Mouse (Mus musculus): ENCODE data around the gene Gm10663. TPM values are rescaled to one million over a fixed set of nuclear protein-coding genes. Genes with fewer than 3 reads are reported as not detected.

Gm10663 gene
- polyA plus RNA-seq, 1 experiment from 2014 or later, result not detected

GRCm38 (mm10) chr8:65064071-65064470 lies 10.8 kb upstream of the Gm10663 start:
- no peak for ATAC-seq (ENCODE audit: insufficient number of reproducible peaks, insufficient read depth, low FRiP score, low read depth)
- H3K9me3 ChIP-seq (ENCODE audit: control insufficient read depth, low read length), result no peaks in the 10 kb centered on the region
- 51% methylated on average over 2 of the region's 2 CpGs for WGBS

GRCm38 (mm10) chr8:65065622-65066021 lies 9.2 kb upstream of the Gm10663 start:
- Histone ChIP-seq H3K4me1 (ENCODE audit: control insufficient read depth in 2 of 2, insufficient read depth in 2 of 2, low read length in 2 of 2) (no peaks in the 10 kb centered on the region), H3K9ac (ENCODE audit: low read length) (no peak overlapping the region), H3K4me2 (ENCODE audit: low read length) (no peak overlapping the region), H3K27ac (replicated peaks in 1 of 2; ENCODE audit: control insufficient read depth in 1 of 2, insufficient read depth in 1 of 2, low read depth in 2 of 2, low read length in 2 of 2) (no peak overlapping the region), H3K4me3 (ENCODE audit: control insufficient read depth in 1 of 2, insufficient read depth in 1 of 2, low read depth in 1 of 2, low read length in 2 of 2) (no peak overlapping the region), H3K9me3 (ENCODE audit: control insufficient read depth, low read length) (no peaks in the 10 kb centered on the region), H3K27me3 (ENCODE audit: control insufficient read depth, insufficient read depth, low read length) (no peaks in the 10 kb centered on the region), H3K36me3 (ENCODE audit: control insufficient read depth, insufficient read depth, low read length) (no peaks in the 10 kb centered on the region)
- ATAC-seq (ENCODE audit: insufficient number of reproducible peaks, insufficient read depth, low FRiP score, low read depth), result no peak
- 100% methylated on average over 3 of the region's 3 CpGs for WGBS

More at GRCm38 (mm10) chr8:65064071-65064470, 10.8 kb upstream of the Gm10663 start:
- no peak overlapping the region for H3K27ac ChIP-seq (replicated peaks in 1 of 2; ENCODE audit: control insufficient read depth in 1 of 2, insufficient read depth in 1 of 2, low read depth in 2 of 2, low read length in 2 of 2)
- H3K4me3 ChIP-seq (ENCODE audit: control insufficient read depth in 1 of 2, insufficient read depth in 1 of 2, low read depth in 1 of 2, low read length in 2 of 2), result no peak overlapping the region
- no peak overlapping the region for H3K9ac ChIP-seq (ENCODE audit: low read length)
- no peak overlapping the region for H3K4me2 ChIP-seq (ENCODE audit: low read length)
- no peaks in the 10 kb centered on the region for H3K27me3 ChIP-seq (ENCODE audit: control insufficient read depth, insufficient read depth, low read length)
- H3K36me3 ChIP-seq (ENCODE audit: control insufficient read depth, insufficient read depth, low read length), result no peaks in the 10 kb centered on the region
- no peaks in the 10 kb centered on the region for H3K4me1 ChIP-seq (ENCODE audit: control insufficient read depth in 2 of 2, insufficient read depth in 2 of 2, low read length in 2 of 2)

- ATAC-seq (ENCODE audit: insufficient number of reproducible peaks, insufficient read depth, low FRiP score, low read depth), result no peak
- H3K36me3 ChIP-seq (ENCODE audit: control insufficient read depth, insufficient read depth, low read length), result no peaks in the 10 kb centered on the region
- WGBS, result 94% methylated on average over 4 of the region's 4 CpGs
Observed at GRCm38 (mm10) chr8:65067031-65067430, 7.8 kb upstream of the Gm10663 start.

GRCm38 (mm10) chr8:65067694-65068472 lies 7.0 kb upstream of the Gm10663 start:
- Histone ChIP-seq H3K4me2 (ENCODE audit: low read length) (no peak overlapping the region), H3K27ac (replicated peaks in 1 of 2; ENCODE audit: control insufficient read depth in 1 of 2, insufficient read depth in 1 of 2, low read depth in 2 of 2, low read length in 2 of 2) (no peak overlapping the region), H3K9ac (ENCODE audit: low read length) (no peak overlapping the region), H3K27me3 (ENCODE audit: control insufficient read depth, insufficient read depth, low read length) (no peaks in the 10 kb centered on the region), H3K36me3 (ENCODE audit: control insufficient read depth, insufficient read depth, low read length) (no peaks in the 10 kb centered on the region), H3K4me3 (ENCODE audit: control insufficient read depth in 1 of 2, insufficient read depth in 1 of 2, low read depth in 1 of 2, low read length in 2 of 2) (no peak overlapping the region), H3K4me1 (ENCODE audit: control insufficient read depth in 2 of 2, insufficient read depth in 2 of 2, low read length in 2 of 2) (no peaks in the 10 kb centered on the region), H3K9me3 (ENCODE audit: control insufficient read depth, low read length) (no peaks in the 10 kb centered on the region)
- WGBS, result 45% methylated on average over 10 of the region's 10 CpGs
- no peak for ATAC-seq (ENCODE audit: insufficient number of reproducible peaks, insufficient read depth, low FRiP score, low read depth)

More at GRCm38 (mm10) chr8:65067031-65067430, 7.8 kb upstream of the Gm10663 start:
- no peaks in the 10 kb centered on the region for H3K27me3 ChIP-seq (ENCODE audit: control insufficient read depth, insufficient read depth, low read length)
- no peak overlapping the region for H3K27ac ChIP-seq (replicated peaks in 1 of 2; ENCODE audit: control insufficient read depth in 1 of 2, insufficient read depth in 1 of 2, low read depth in 2 of 2, low read length in 2 of 2)
- no peaks in the 10 kb centered on the region for H3K4me1 ChIP-seq (ENCODE audit: control insufficient read depth in 2 of 2, insufficient read depth in 2 of 2, low read length in 2 of 2)
- no peaks in the 10 kb centered on the region for H3K9me3 ChIP-seq (ENCODE audit: control insufficient read depth, low read length)
- no peak overlapping the region for H3K4me2 ChIP-seq (ENCODE audit: low read length)
- no peak overlapping the region for H3K4me3 ChIP-seq (ENCODE audit: control insufficient read depth in 1 of 2, insufficient read depth in 1 of 2, low read depth in 1 of 2, low read length in 2 of 2)
- H3K9ac ChIP-seq (ENCODE audit: low read length), result no peak overlapping the region

- Histone ChIP-seq H3K9ac (ENCODE audit: low read length) (no peak overlapping the region), H3K4me1 (ENCODE audit: control insufficient read depth in 2 of 2, insufficient read depth in 2 of 2, low read length in 2 of 2) (no peaks in the 10 kb centered on the region), H3K27me3 (ENCODE audit: control insufficient read depth, insufficient read depth, low read length) (no peaks in the 10 kb centered on the region), H3K9me3 (ENCODE audit: control insufficient read depth, low read length) (no peaks in the 10 kb centered on the region), H3K4me2 (ENCODE audit: low read length) (no peak overlapping the region), H3K36me3 (ENCODE audit: control insufficient read depth, insufficient read depth, low read length) (no peaks in the 10 kb centered on the region), H3K27ac (replicated peaks in 1 of 2; ENCODE audit: control insufficient read depth in 1 of 2, insufficient read depth in 1 of 2, low read depth in 2 of 2, low read length in 2 of 2) (no peak overlapping the region), H3K4me3 (ENCODE audit: control insufficient read depth in 1 of 2, insufficient read depth in 1 of 2, low read depth in 1 of 2, low read length in 2 of 2) (no peak overlapping the region)
- 83% methylated on average over 4 of the region's 4 CpGs for WGBS
- no peak for ATAC-seq (ENCODE audit: insufficient number of reproducible peaks, insufficient read depth, low FRiP score, low read depth)
Observed at GRCm38 (mm10) chr8:65068473-65068819, 6.4 kb upstream of the Gm10663 start.

- H3K4me1 ChIP-seq (ENCODE audit: control insufficient read depth in 2 of 2, insufficient read depth in 2 of 2, low read length in 2 of 2), result no peaks in the 10 kb centered on the region
- no peaks in the 10 kb centered on the region for H3K36me3 ChIP-seq (ENCODE audit: control insufficient read depth, insufficient read depth, low read length)
- H3K27ac ChIP-seq (replicated peaks in 1 of 2; ENCODE audit: control insufficient read depth in 1 of 2, insufficient read depth in 1 of 2, low read depth in 2 of 2, low read length in 2 of 2), result no peak overlapping the region
- no peak overlapping the region for H3K4me2 ChIP-seq (ENCODE audit: low read length)
- no peak overlapping the region for H3K4me3 ChIP-seq (ENCODE audit: control insufficient read depth in 1 of 2, insufficient read depth in 1 of 2, low read depth in 1 of 2, low read length in 2 of 2)
- no peak for ATAC-seq (ENCODE audit: insufficient number of reproducible peaks, insufficient read depth, low FRiP score, low read depth)
- H3K9ac ChIP-seq (ENCODE audit: low read length), result no peak overlapping the region
- H3K27me3 ChIP-seq (ENCODE audit: control insufficient read depth, insufficient read depth, low read length), result no peaks in the 10 kb centered on the region
- H3K9me3 ChIP-seq (ENCODE audit: control insufficient read depth, low read length), result no peaks in the 10 kb centered on the region
- whole genome bisulfite sequencing, result 82% methylated on average over 4 of the region's 4 CpGs
Observed at GRCm38 (mm10) chr8:65070996-65071395, 3.8 kb upstream of the Gm10663 start.

- ATAC-seq (ENCODE audit: insufficient number of reproducible peaks, insufficient read depth, low FRiP score, low read depth), result no peak
- no peaks in the 10 kb centered on the region for H3K9me3 ChIP-seq (ENCODE audit: control insufficient read depth, low read length)
- no peaks in the 10 kb centered on the region for H3K27me3 ChIP-seq (ENCODE audit: control insufficient read depth, insufficient read depth, low read length)
- no peak overlapping the region for H3K27ac ChIP-seq (replicated peaks in 1 of 2; ENCODE audit: control insufficient read depth in 1 of 2, insufficient read depth in 1 of 2, low read depth in 2 of 2, low read length in 2 of 2)
- H3K36me3 ChIP-seq (ENCODE audit: control insufficient read depth, insufficient read depth, low read length), result no peaks in the 10 kb centered on the region
- H3K4me3 ChIP-seq (ENCODE audit: control insufficient read depth in 1 of 2, insufficient read depth in 1 of 2, low read depth in 1 of 2, low read length in 2 of 2), result no peak overlapping the region
- H3K9ac ChIP-seq (ENCODE audit: low read length), result no peak overlapping the region
- no peaks in the 10 kb centered on the region for H3K4me1 ChIP-seq (ENCODE audit: control insufficient read depth in 2 of 2, insufficient read depth in 2 of 2, low read length in 2 of 2)
- WGBS, result 52% methylated on average over 9 of the region's 9 CpGs
- H3K4me2 ChIP-seq (ENCODE audit: low read length), result no peak overlapping the region
Observed at GRCm38 (mm10) chr8:65080731-65081130, 5.9 kb downstream of the Gm10663 start.

GRCm38 (mm10) chr8:65085680-65086079 lies 10.8 kb downstream of the Gm10663 start:
- H3K4me3 ChIP-seq (ENCODE audit: control insufficient read depth in 1 of 2, insufficient read depth in 1 of 2, low read depth in 1 of 2, low read length in 2 of 2), result no peak overlapping the region
- ATAC-seq (ENCODE audit: insufficient number of reproducible peaks, insufficient read depth, low FRiP score, low read depth), result no peak
- H3K9ac ChIP-seq (ENCODE audit: low read length), result no peak overlapping the region
- no peaks in the 10 kb centered on the region for H3K36me3 ChIP-seq (ENCODE audit: control insufficient read depth, insufficient read depth, low read length)
- H3K4me1 ChIP-seq (ENCODE audit: control insufficient read depth in 2 of 2, insufficient read depth in 2 of 2, low read length in 2 of 2), result no peaks in the 10 kb centered on the region
- no peak overlapping the region for H3K27ac ChIP-seq (replicated peaks in 1 of 2; ENCODE audit: control insufficient read depth in 1 of 2, insufficient read depth in 1 of 2, low read depth in 2 of 2, low read length in 2 of 2)
- H3K9me3 ChIP-seq (ENCODE audit: control insufficient read depth, low read length), result no peaks in the 10 kb centered on the region
- WGBS, result 73% methylated on average over 2 of the region's 2 CpGs
- no peak overlapping the region for H3K4me2 ChIP-seq (ENCODE audit: low read length)
- no peaks in the 10 kb centered on the region for H3K27me3 ChIP-seq (ENCODE audit: control insufficient read depth, insufficient read depth, low read length)

Measured in heart, embryonic 14.5 days (tissue).